ENCODE assay signal across 8 mouse cellular contexts in the genomic region with DNA sequence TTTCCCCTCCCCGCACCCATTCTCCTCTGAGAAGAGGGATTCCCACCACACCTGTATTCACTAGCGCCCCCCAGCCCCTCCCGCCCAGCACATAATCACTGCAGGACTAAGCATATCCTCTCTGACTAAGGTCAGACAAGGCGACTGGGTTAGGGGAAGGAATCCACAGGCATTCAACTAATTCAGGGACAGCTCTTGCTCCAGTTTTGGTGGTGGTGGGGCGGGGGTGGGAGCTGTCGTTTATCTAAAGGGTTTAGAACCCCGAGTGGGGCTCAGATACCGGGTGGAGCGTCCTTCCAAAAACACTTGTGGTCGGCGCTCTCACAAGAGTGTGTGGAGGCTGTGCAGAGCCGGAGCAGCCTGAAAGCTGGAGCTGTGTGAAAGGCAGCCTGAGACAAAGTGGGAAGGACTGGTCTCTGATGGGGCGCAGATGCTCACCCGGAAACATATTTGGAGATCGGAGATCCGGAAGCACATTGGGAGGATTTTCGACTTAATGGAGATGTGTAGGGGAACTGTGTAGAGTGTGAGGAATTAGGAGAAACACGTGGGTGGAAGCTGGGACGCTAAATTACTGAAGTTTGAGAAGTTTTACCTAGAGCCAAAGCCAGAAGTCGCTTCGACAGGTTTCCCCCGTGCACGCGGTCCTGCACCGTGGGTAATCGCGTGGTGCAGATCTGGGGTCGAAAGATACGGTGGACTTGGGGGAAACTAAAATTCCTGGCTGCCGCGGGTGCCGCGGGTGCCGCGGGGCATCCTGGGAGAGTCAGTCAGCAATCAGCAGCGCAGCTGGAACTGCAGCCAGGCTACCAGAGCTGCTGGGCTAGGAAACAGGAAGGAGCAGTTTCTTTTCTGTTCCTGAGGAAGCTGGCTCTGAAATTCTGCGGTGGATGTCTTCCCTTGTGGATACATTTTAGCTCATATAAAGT. TPM values are rescaled to one million over a fixed set of nuclear protein-coding genes. Genes with fewer than 3 reads are reported as not detected.
A peak's percentile ranks its signal among the peaks of the same experiment; 100 is the strongest.
DNase-seq lines count a peak whose midpoint lies in the region; ATAC-seq lines count a peak whose summit lies in the region.

No protein-coding gene starts in this region.

- H3K4me3 ChIP-seq in hindbrain, embryonic 14.5 days (replicated peaks; ENCODE audit: low read length) = peak overlapping the region; percentile 53
- peak overlapping the region; percentile 60 for H3K4me3 ChIP-seq in macrophage (ENCODE audit: inconsistent target)

- H3K36me3 ChIP-seq in hindbrain, embryonic 14.5 days (replicated peaks; ENCODE audit: control insufficient read depth, insufficient read depth) = no peaks in the 10 kb centered on the region
- H3K36me3 ChIP-seq in macrophage (ENCODE audit: inconsistent target) = peaks cover under 1% of the 10 kb centered on the region; the same call in 1 of the 2 replicates

- peak overlapping the region; percentile 87 for H3K4me2 ChIP-seq in hindbrain, embryonic 14.5 days (replicated peaks)

- peak overlapping the region; percentile 82 for H3K27ac ChIP-seq in hindbrain, embryonic 14.5 days
- H3K27ac ChIP-seq in macrophage = peak overlapping the region; percentile 79

- H3K4me1 ChIP-seq in hindbrain, embryonic 14.5 days (replicated peaks; ENCODE audit: control insufficient read depth, insufficient read depth, low read length) = no peaks in the 10 kb centered on the region

- under 1% methylated on average over 37 of the region's 37 CpGs for WGBS in hindbrain, embryonic 14.5 days
- 1% methylated on average over 37 of the region's 37 CpGs for WGBS in macrophage (ENCODE audit: missing documents)

- DNase-seq in R1 (ENCODE audit: low read depth, low spot score) = peak; percentile 87
- peak; percentile 40 for DNase-seq in cerebellum, adult 9-11 months
- peak; percentile 61 to 68 for DNase-seq in frontal cortex, postnatal 36 days (ENCODE audit: low spot score in 2 of 2)
- peak; percentile 77 for DNase-seq in hindbrain, embryonic 14.5 days (ENCODE audit: low spot score)
- peak; percentile 58 to 68 for DNase-seq in layer of hippocampus, postnatal 36 days
- peak; percentile 71 to 74 for DNase-seq in right cerebral cortex, postnatal 10 days (ENCODE audit: low spot score in 2 of 2)
- DNase-seq in urinary bladder, postnatal 4 days (ENCODE audit: low spot score in 2 of 2) = peak; percentile 69 to 71

- H3K9ac ChIP-seq in hindbrain, embryonic 14.5 days = peak overlapping the region; percentile 68

- no peaks in the 10 kb centered on the region for H3K79me2 ChIP-seq in macrophage (ENCODE audit: inconsistent target)

- ATAC-seq in hindbrain, embryonic 14.5 days (ENCODE audit: low FRiP score) = peak; percentile 91

- H3K27me3 ChIP-seq in hindbrain, embryonic 14.5 days (ENCODE audit: control insufficient read depth, insufficient read depth, low read length) = no peaks in the 10 kb centered on the region

- H3K9me3 ChIP-seq in hindbrain, embryonic 14.5 days (ENCODE audit: control insufficient read depth, low read length) = no peaks in the 10 kb centered on the region

RNA-seq across cellular contexts. Expression of gene Zfp52, which starts 18.9 kb away (rescaled TPM):
- 1.8 and 1.9 TPM in 2 replicates for polyA plus RNA-seq in hindbrain, embryonic 14.5 days (2014; fragmentation: Nextera tagmentation; extraction: Ambion mirVana)
- total RNA-seq in layer of hippocampus, postnatal 36 days (2021) = 1 to 10 TPM; 7.5 to 8.9 TPM
- 10 to 100 TPM; 10.2 to 42.3 (median 20.7) TPM for total RNA-seq in macrophage (2018; cell fraction: chromatin; rRNA removed)
- total RNA-seq in macrophage (2018; cell fraction: cytosol; rRNA removed) = 10 to 100 TPM in 15 of 26 experiments, 1 to 10 TPM in 11; 6.6 to 14.7 (median 10.3) TPM
- 10 to 100 TPM in 25 of 26 experiments, 1 to 10 TPM in 1; 9.6 to 30.4 (median 18.9) TPM for total RNA-seq in macrophage (2018; cell fraction: nucleus; rRNA removed)
- polyA plus RNA-seq in macrophage (2018) = 11.0 to 21.1 TPM (median 13.0 TPM) in 3 replicates

RNA-seq across cellular contexts. Expression of gene Zfp53, which starts 27.7 kb away (rescaled TPM):
- polyA plus RNA-seq in hindbrain, embryonic 14.5 days (2014; fragmentation: Nextera tagmentation; extraction: Ambion mirVana) = 9.5 and 11.1 TPM in 2 replicates
- total RNA-seq in layer of hippocampus, postnatal 36 days (2021) = 1 to 10 TPM; 4.3 to 4.7 TPM
- 10 to 100 TPM in 9 of 26 experiments, 1 to 10 TPM in 17; 1.2 to 23.3 (median 6.8) TPM for total RNA-seq in macrophage (2018; cell fraction: chromatin; rRNA removed)
- total RNA-seq in macrophage (2018; cell fraction: cytosol; rRNA removed) = 10 to 100 TPM in 2 of 26 experiments, 1 to 10 TPM in 24; 2.4 to 10.5 (median 7.0) TPM
- total RNA-seq in macrophage (2018; cell fraction: nucleus; rRNA removed) = 10 to 100 TPM in 10 of 26 experiments, 1 to 10 TPM in 16; 1.5 to 19.9 (median 7.9) TPM
- polyA plus RNA-seq in macrophage (2018) = 5.6 to 11.7 TPM (median 10.3 TPM) in 3 replicates

RNA-seq across cellular contexts. Expression of gene Zfp948, which starts 50.3 kb away (rescaled TPM):
- 21.9 and 22.2 TPM in 2 replicates for polyA plus RNA-seq in hindbrain, embryonic 14.5 days (2014; fragmentation: Nextera tagmentation; extraction: Ambion mirVana)
- total RNA-seq in layer of hippocampus, postnatal 36 days (2021) = 10 to 100 TPM; 11.8 to 12.7 TPM
- 10 to 100 TPM in 24 of 26 experiments, 1 to 10 TPM in 2; 4.2 to 34.9 (median 17.9) TPM for total RNA-seq in macrophage (2018; cell fraction: chromatin; rRNA removed)
- total RNA-seq in macrophage (2018; cell fraction: cytosol; rRNA removed) = 1 to 10 TPM; 2.5 to 7.8 (median 5.3) TPM
- total RNA-seq in macrophage (2018; cell fraction: nucleus; rRNA removed) = 10 to 100 TPM in 25 of 26 experiments, 1 to 10 TPM in 1; 9.8 to 33.5 (median 16.8) TPM
- 5.0 to 9.7 TPM (median 7.9 TPM) in 3 replicates for polyA plus RNA-seq in macrophage (2018)

Comparison
In these comparisons a context has a peak if more than half of its experiments do, and no peak if none do; other contexts are left out.
1. Peak in every context shown above with its lines: DNase-seq, ATAC-seq, H3K4me3 ChIP-seq and H3K27ac ChIP-seq.